Mouse (Mus musculus): ENCODE results near the gene Zfp992. TPM values are rescaled to one million over a fixed set of nuclear protein-coding genes. Genes with fewer than 3 reads are reported as not detected.

Gene Zfp992
- polyA plus RNA-seq, 1 experiment from 2014 or later = 4.4 TPM

Other genes starting within 250 kb of the Zfp992 start
- gene Zfp981, start 53.0 kb downstream of the Zfp992 start, polyA plus RNA-seq (2014; fragmentation: Nextera tagmentation; extraction: Ambion mirVana) = 0.11 TPM in 1 of 2 replicates, not detected in the other
- gene Zfp993, start 161.9 kb downstream of the Zfp992 start, polyA plus RNA-seq (2014; fragmentation: Nextera tagmentation; extraction: Ambion mirVana) = 2.2 and 4.9 TPM in 2 replicates